ENCODE assay signal across 27 mouse cellular contexts in genomic region chr1:153287443-153287842, GRCm38 (mm10). TPM values are rescaled to one million over a fixed set of nuclear protein-coding genes. Genes with fewer than 3 reads are reported as not detected.
DNase-seq lines count a peak whose midpoint lies in the region; ATAC-seq and TF ChIP-seq lines count a peak whose summit lies in the region.
"Had no signal": no experiment of that assay in that cellular context is flagged by ENCODE, and none has a peak within 500 bp of the region (broad histone marks: within the 10 kb centered on the region; RNA-seq: fewer than 3 reads in every experiment).

No protein-coding gene starts in this region.

- H3K9ac ChIP-seq in heart, embryonic 12.5 days = no peak overlapping the region
- no peak overlapping the region for H3K9ac ChIP-seq in heart, embryonic 11.5 days (ENCODE audit: low read depth, low read length)
- H3K9ac ChIP-seq in lung, embryonic 16.5 days (ENCODE audit: low read length) = no peak overlapping the region
- H3K9ac ChIP-seq: embryonic facial prominence, embryonic 12.5 days; hindbrain, embryonic 12.5 days; limb, embryonic 12.5 days had no signal

- intact Hi-C loops in left cerebral cortex, adult 2 months (cut with DNase I) = loop anchor here (5.0 kb wide), 1 partner anchor 105 kb away; no protein-coding TSS in a partner anchor
- intact Hi-C loops in left cerebral cortex, postnatal 25 days (cut with DNase I) = loop anchor here (5.0 kb wide), 1 partner anchor 45 kb away; the partner anchor contains the start of gene Lamc1

- H3K4me3 ChIP-seq in heart, embryonic 12.5 days = no peak overlapping the region
- H3K4me3 ChIP-seq in heart, embryonic 11.5 days (ENCODE audit: low read depth, low read length) = no peak overlapping the region
- no peak overlapping the region for H3K4me3 ChIP-seq in left cerebral cortex, adult 2 months
- no peak overlapping the region for H3K4me3 ChIP-seq in lung, embryonic 16.5 days (ENCODE audit: low read length)
- H3K4me3 ChIP-seq: embryonic facial prominence, embryonic 12.5 days; heart, adult 2 months; hindbrain, embryonic 12.5 days; limb, embryonic 12.5 days had no signal

- peak overlapping the region; percentile 12 for H3K27ac ChIP-seq in heart, embryonic 12.5 days (ENCODE audit: poor library complexity, severe bottlenecking)
- H3K27ac ChIP-seq in heart, embryonic 11.5 days (ENCODE audit: low read depth, low read length) = no peak overlapping the region
- 0 out of 2 replicates have a peak overlapping the region, but pooled peaks have one; percentile 40 for H3K27ac ChIP-seq in left cerebral cortex, adult 2 months
- 0 out of 2 replicates have a peak overlapping the region, but pooled peaks have one; percentile 20 for H3K27ac ChIP-seq in lung, embryonic 16.5 days (ENCODE audit: low read length)
- H3K27ac ChIP-seq: embryonic facial prominence, embryonic 12.5 days; heart, adult 2 months; hindbrain, embryonic 12.5 days; kidney, postnatal 0 days; limb, embryonic 12.5 days; stomach, postnatal 0 days had no signal

- H3K36me3 ChIP-seq in heart, embryonic 12.5 days = peaks cover 4% of the 10 kb centered on the region; the same call in 1 of the 2 replicates
- H3K36me3 ChIP-seq in heart, embryonic 11.5 days (ENCODE audit: control insufficient read depth, insufficient read depth, low read length) = no peaks in the 10 kb centered on the region
- H3K36me3 ChIP-seq in lung, embryonic 16.5 days (ENCODE audit: control insufficient read depth, insufficient read depth, low read length) = no peaks in the 10 kb centered on the region
- H3K36me3 ChIP-seq: embryonic facial prominence, embryonic 12.5 days; hindbrain, embryonic 12.5 days had no signal

- WGBS in heart, embryonic 12.5 days = 54% methylated on average over 5 of the region's 5 CpGs
- 56% methylated on average over 5 of the region's 5 CpGs for WGBS in heart, embryonic 11.5 days (ENCODE audit: insufficient replicate concordance)
- 51% methylated on average over 5 of the region's 5 CpGs for WGBS in lung, embryonic 16.5 days

- no peak overlapping the region for H3K4me2 ChIP-seq in heart, embryonic 12.5 days
- no peak overlapping the region for H3K4me2 ChIP-seq in heart, embryonic 11.5 days
- no peak overlapping the region for H3K4me2 ChIP-seq in lung, embryonic 16.5 days (ENCODE audit: low read depth, low read length)
- H3K4me2 ChIP-seq: embryonic facial prominence, embryonic 12.5 days; hindbrain, embryonic 12.5 days; limb, embryonic 12.5 days; midbrain, embryonic 11.5 days had no signal

- TF ChIP-seq CTCF in left cerebral cortex, adult 2 months (IDR thresholded peaks at IDR 0.05) = no peak

- ATAC-seq in heart, embryonic 12.5 days (ENCODE audit: insufficient number of reproducible peaks, low FRiP score) = no peak
- no peak for ATAC-seq in heart, embryonic 11.5 days (replicated peaks; ENCODE audit: insufficient number of reproducible peaks, low FRiP score, low TSS enrichment)
- ATAC-seq in lung, embryonic 16.5 days (ENCODE audit: low read depth) = peak; percentile 39
- ATAC-seq: forebrain, embryonic 14.5 days; intestine, embryonic 16.5 days; midbrain, embryonic 16.5 days had no signal

- peaks cover 60% of the 10 kb centered on the region for H3K4me1 ChIP-seq in heart, embryonic 12.5 days (replicated peaks)
- peaks cover 38% of the 10 kb centered on the region for H3K4me1 ChIP-seq in heart, embryonic 11.5 days (ENCODE audit: control insufficient read depth, insufficient read depth, low read length)
- H3K4me1 ChIP-seq in lung, embryonic 16.5 days (replicated peaks; ENCODE audit: control insufficient read depth, insufficient read depth, low read length) = peaks cover 22% of the 10 kb centered on the region

- H3K27me3 ChIP-seq in heart, embryonic 12.5 days (replicated peaks) = no peaks in the 10 kb centered on the region
- no peaks in the 10 kb centered on the region for H3K27me3 ChIP-seq in heart, embryonic 11.5 days (ENCODE audit: control insufficient read depth, insufficient read depth, low read length)
- no peaks in the 10 kb centered on the region for H3K27me3 ChIP-seq in lung, embryonic 16.5 days (ENCODE audit: control insufficient read depth, insufficient read depth, low read depth, low read length)
- H3K27me3 ChIP-seq: embryonic facial prominence, embryonic 12.5 days; hindbrain, embryonic 12.5 days; limb, embryonic 12.5 days had no signal

- H3K9me3 ChIP-seq in heart, embryonic 12.5 days (replicated peaks) = no peaks in the 10 kb centered on the region
- H3K9me3 ChIP-seq in heart, embryonic 11.5 days (replicated peaks; ENCODE audit: control insufficient read depth, low read length) = no peaks in the 10 kb centered on the region
- H3K9me3 ChIP-seq in lung, embryonic 16.5 days (ENCODE audit: control insufficient read depth, low read length) = no peaks in the 10 kb centered on the region
- H3K9me3 ChIP-seq: embryonic facial prominence, embryonic 12.5 days; hindbrain, embryonic 12.5 days; limb, embryonic 12.5 days had no signal

- no peak for DNase-seq in left cerebral cortex, adult 2 months (ENCODE audit: extremely low spot score in 1 of 2, low spot score in 2 of 2)
- no peak for DNase-seq in left cerebral cortex, postnatal 25 days (ENCODE audit: low spot score in 2 of 2)
- no peak for DNase-seq in lung, adult 18-20 months
- no peak for DNase-seq in urinary bladder, postnatal 14 days (ENCODE audit: low spot score)
- DNase-seq: adrenal gland, postnatal 25 days; cerebellum, adult 11-12 months; cerebellum, adult 9-11 months; embryo, embryonic 11 days; gastrocnemius, postnatal 36 days; heart, postnatal 10 days; kidney, adult 8-10 months; kidney, postnatal 4 days; lung, postnatal 10 days; thymus, adult 18-20 months had no signal

RNA-seq across cellular contexts. Expression of gene Lamc1, which starts 45.1 kb away (rescaled TPM):
- polyA plus RNA-seq in heart, embryonic 12.5 days (2016; fragmentation: Nextera tagmentation; extraction: Ambion mirVana) = 134 and 146 TPM in 2 replicates
- polyA plus RNA-seq in heart, embryonic 11.5 days (2014; fragmentation: Nextera tagmentation; extraction: Ambion mirVana) = 87.6 and 98.2 TPM in 2 replicates
- total RNA-seq in left cerebral cortex, adult 2 months (2021) = 10 to 100 TPM; 22.0 to 26.4 TPM
- total RNA-seq in left cerebral cortex, postnatal 25 days (2021) = 10 to 100 TPM; 23.2 to 29.4 TPM
- 126 and 135 TPM in 2 replicates for polyA plus RNA-seq in lung, embryonic 16.5 days (2015; fragmentation: Nextera tagmentation; extraction: Ambion mirVana)
